Comparison of ENCODE assay signal across 31 mouse cellular contexts in genomic region chr4:43675608-43676007, GRCm38 (mm10). TPM values are rescaled to one million over a fixed set of nuclear protein-coding genes. Genes with fewer than 3 reads are reported as not detected.
"Had no signal": no experiment of that assay in that cellular context is flagged by ENCODE, and none has a peak within 500 bp of the region (broad histone marks: within the 10 kb centered on the region; RNA-seq: fewer than 3 reads in every experiment).

No protein-coding gene starts in this region.

- H3K9me3 ChIP-seq: liver, embryonic 13.5 days; stomach, embryonic 15.5 days had no signal

- H3K4me3 ChIP-seq: liver, embryonic 13.5 days; stomach, embryonic 15.5 days had no signal

- H3K4me1 ChIP-seq: liver, embryonic 13.5 days; stomach, embryonic 15.5 days had no signal

- H3K36me3 ChIP-seq: liver, embryonic 13.5 days had no signal

- H3K4me2 ChIP-seq: liver, embryonic 13.5 days; midbrain, embryonic 11.5 days; stomach, embryonic 15.5 days had no signal

- H3K27ac ChIP-seq: liver, embryonic 13.5 days; stomach, embryonic 15.5 days had no signal

- H3K27me3 ChIP-seq: stomach, embryonic 15.5 days had no signal

- H3K9ac ChIP-seq: liver, embryonic 13.5 days; stomach, embryonic 15.5 days had no signal

- DNase-seq: kidney, adult 18-20 months; kidney, postnatal 14 days; kidney, postnatal 4 days; liver, embryonic 13.5 days; lung, adult 2 months; lung, postnatal 14 days; midbrain, embryonic 14.5 days; right cerebral cortex, adult 18-20 months; right cerebral cortex, postnatal 14 days; right cerebral cortex, postnatal 4 days; thymus, adult 18-20 months; thymus, postnatal 36 days had no signal

RNA-seq across cellular contexts. Expression of gene Fam221b, which starts 6.7 kb away (rescaled TPM):
- total RNA-seq: liver, adult 2 months; midbrain, postnatal 0 days had no signal
- polyA plus RNA-seq: liver, adult 2 months had no signal

RNA-seq across cellular contexts. Expression of gene Spag8, which starts 22.2 kb away (rescaled TPM):
- total RNA-seq: megakaryocyte-erythroid progenitor cell, adult 5-6 weeks had no signal

RNA-seq across cellular contexts. Expression of gene Olfr70, which starts 25.0 kb away (rescaled TPM):
- total RNA-seq: layer of hippocampus, adult 18-20 months; layer of hippocampus, postnatal 25 days; left cerebral cortex, adult 18-20 months; left cerebral cortex, postnatal 25 days; liver, adult 2 months; megakaryocyte progenitor cell, adult 5-6 weeks; megakaryocyte-erythroid progenitor cell, adult 5-6 weeks; midbrain, postnatal 0 days had no signal
- polyA plus RNA-seq: kidney, embryonic 16.5 days; limb, embryonic 11.5 days; limb, embryonic 14.5 days; liver, adult 2 months; liver, embryonic 13.5 days; liver, embryonic 16.5 days; lung, adult 2 months; lung, embryonic 16.5 days; midbrain, embryonic 11.5 days; midbrain, embryonic 14.5 days; midbrain, postnatal 0 days; neural tube, embryonic 11.5 days; neural tube, embryonic 14.5 days; stomach, embryonic 15.5 days; testis, adult 2 months; urinary bladder, adult 2 months had no signal
